Mouse (Mus musculus): Measurements from ENCODE around the gene Efna1.
A peak's percentile ranks its signal among the peaks of the same experiment; 100 is the strongest.

The Efna1 gene

DNA sequence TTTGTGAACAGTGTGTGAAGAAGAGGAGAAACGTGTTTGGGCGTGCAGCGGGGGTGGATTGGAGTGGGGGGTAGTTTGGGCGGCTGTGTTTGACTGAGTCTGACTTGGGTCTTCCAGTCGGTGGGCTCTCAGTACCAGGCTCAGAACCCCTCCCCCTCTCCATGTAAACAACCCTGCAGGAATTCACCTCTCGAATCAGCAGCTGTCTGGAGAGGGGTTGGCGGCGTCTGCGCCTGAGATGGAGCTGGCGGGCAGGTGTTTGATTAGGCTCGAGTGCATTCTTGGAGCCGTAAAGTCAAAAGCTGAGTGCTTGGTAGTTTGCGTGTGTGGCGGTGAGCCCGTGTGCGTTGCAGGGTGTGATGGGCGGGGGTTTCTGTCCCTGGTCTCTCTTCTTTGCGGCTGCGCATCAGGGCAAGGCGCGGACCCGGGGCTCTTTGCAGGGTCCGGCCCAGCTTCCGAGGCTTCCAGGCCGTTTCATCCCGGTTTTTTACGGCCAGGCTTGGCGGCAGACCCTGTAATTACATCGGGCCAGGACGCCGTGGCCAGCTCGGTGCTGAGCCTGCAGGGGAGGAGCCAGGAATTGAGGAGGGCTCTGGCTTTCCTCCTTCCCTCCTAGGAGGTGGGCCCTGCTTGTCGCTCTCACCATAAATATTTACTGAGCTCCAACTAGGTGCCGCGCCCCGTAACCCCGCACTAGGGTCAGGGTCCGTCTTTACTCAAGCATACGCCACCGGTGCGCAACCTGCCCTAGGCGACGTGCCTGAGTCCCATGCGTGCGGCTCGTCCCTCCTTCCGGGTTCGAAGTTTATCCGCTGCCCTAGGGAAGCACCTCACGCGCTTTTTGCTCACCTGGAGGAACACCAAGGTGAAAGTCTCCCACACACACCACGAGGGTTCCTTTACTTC, at the start of gene Efna1:
Gene Efna1 (minus strand): TSS at position 537 of the 906 bp plus-strand sequence.
- DNase-seq (ENCODE audit: low spot score in 2 of 2): no peak

DNA sequence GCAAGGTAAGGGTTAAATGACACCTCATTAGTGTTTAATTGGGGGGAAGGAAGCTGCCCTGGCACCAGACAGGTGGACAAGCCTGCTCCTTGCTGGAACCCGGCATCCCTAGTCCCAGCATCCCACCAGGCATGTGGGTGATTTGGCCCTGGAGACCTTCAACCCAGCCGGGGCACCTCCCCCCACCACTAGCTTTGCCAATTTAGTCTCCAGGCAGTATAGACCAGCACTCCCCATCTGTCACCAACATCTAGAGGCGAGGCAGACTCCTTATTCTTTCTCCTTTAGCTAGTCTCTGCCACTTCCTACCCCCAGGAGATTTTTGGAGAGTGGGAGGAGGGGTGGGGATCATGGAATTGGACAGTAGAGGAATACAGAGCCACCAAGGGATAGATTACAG, 49.4 kb upstream of the Efna1 start:
- DNase-seq (ENCODE audit: low spot score in 2 of 2): no peak

DNA sequence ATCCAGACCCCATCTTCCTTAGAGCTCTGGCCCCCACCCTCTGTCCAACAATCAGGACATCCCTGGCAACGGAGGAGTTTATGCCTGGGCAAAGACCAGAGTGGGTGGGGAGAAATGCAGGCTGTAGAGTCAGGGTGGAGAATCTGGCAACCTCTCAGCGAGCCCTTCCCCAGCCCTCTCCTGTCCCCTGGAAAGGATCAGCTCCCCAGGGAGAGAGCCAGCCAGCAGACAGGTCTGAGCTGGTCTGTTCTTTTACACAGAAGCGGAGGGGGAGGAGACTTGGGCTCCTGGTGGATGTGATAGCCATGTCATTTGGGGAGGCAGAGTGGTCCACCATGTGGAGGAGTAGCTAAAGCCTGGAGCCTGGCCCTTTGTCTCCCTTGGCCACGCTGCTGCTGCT, 47.7 kb upstream of the Efna1 start:
- DNase-seq (ENCODE audit: low spot score in 2 of 2): no peak

DNA sequence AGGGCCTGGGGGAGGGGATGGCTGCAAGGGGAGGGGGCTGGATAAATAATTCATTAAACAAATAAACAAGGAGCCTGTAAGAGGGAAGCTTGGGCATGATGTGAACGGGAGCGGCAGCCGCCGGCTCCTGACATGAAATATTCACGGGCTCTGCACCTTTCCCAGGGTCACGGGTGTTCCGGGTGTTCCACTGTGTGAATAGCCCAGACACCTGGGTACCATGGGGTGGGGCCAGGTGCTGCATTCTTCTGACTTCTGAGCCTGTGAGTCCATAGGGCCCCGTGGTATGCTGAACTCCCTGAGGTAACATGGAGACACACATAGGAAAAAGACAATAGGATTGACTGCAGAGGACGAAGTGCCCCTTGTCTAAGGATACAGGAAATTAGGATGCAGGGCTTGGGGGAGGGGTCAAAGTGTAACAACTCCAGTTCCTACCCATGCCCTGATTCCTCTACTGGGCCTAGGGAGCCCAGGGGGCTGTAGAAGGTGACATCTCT, 46.5 kb upstream of the Efna1 start:
- no peak for DNase-seq (ENCODE audit: low spot score in 2 of 2)

DNA sequence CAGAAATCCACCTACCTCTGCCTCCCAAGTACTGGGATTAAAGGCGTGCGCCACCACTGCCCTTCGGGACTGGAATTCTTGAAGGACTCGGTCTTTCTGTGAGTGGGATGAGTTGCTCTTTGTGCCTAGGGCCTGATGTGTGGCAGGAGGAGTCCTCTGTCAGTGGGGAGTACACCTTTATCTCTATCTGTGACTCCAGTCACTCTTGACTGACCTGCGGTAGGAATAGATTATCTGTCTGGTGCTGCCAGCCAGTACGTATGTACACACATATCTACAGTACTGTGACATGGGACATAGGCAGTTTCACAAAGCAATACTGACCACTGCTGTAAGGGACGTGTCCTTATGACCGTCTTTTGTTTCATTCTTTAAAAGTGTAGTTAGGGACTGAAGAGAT, 44.9 kb upstream of the Efna1 start:
- DNase-seq (ENCODE audit: low spot score in 2 of 2): no peak

DNA sequence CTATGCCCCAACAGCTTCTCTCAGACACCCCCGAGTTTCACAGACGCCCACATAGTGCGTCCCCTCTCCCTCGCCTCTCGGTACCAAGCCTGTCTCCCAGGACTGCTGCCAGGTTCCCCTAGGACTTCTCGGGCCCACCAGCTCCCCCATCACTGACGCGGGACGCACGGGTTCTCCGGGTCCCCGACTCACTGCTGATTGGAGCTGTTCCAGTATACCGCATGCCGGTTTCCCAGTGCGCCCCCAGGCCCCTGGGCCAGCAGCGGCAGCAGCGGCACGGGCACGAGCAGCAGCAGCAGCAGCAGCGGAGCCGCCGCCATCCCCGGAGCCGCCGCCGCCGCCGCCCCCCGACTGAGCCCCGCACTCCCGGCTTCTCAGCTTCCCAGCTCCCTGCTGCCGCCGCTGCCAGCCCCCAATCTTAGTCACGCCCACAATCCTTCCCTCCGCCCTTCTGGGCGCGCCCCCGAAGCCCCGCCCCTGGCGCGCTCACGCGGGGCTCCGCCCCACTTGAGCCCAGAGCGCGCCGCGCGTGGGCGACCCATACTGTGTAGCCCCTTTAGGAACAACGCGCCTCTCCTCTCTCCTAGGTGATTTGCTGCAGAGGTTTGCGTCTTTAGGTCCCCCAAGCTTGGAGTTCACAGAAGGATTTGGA, 41.7 kb upstream of the Efna1 start, which contains the start of gene Efna3:
Gene Efna3 (minus strand): TSS at position 452 of the 652 bp plus-strand sequence.
- peak; percentile 80 to 85 for DNase-seq (ENCODE audit: low spot score in 2 of 2)

DNA sequence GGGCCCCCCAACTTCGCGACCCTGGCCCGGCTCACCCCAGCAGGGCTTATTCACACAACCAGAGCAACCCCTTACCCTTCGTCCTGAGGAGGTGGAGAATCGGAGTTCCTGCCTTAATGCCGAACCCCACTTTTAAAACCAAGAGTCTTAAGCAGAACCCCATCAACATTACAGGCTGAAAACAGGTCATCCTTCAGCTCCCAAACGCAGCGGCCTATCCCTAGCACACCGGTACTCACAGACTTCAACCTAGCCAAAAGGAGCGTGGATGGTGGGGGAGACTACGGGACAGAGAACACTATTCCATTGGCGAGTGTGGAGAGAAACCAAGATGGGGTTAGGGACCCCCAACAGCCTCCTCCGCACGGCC, 41.2 kb upstream of the Efna1 start:
- DNase-seq (ENCODE audit: low spot score in 2 of 2): no peak

DNA sequence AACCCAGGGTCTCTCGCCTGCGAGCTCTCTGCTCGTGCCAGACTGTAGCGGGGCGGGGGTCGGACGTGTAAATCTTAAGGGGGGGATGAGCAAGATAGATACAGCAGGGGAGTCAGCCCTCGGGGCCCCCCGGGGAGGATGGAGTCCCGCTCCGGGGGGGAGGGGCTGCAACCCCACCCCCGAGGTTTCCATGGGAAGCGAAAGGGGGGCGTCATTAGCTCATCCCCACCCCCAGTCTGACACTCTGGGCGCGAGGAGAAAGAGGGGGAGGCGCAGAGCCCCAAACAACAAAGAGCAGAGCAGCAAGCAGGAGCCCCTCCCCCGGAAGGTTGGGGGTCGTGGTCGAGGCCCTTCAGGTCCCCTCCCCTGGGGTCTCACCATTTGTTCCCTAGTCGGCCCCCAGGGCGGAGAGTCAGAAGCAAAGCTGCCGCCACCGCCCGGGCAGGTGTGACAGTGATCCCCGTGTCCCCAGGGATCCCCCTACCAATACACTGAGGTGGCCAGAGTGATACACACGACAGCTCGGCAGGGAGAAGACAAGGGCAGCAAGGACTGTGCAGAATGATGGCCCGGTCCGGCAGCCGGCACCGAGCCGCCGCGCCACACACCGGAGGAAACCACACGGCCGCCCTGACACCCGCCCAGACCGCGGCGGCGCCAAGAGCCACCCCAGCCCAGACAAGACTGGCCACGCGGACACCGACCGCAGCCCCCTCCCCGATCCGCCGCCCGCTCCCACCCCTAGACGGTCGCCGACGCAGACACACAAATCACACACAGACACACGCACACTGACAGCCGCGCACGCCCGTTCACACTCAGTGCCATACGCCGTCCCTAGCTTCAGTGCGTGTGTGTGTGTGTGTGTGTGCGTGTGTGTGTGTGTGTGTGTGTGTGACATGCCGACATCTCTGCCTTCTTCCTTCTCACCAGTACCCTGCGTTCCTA, 40.5 kb upstream of the Efna1 start:
- DNase-seq (ENCODE audit: low spot score in 2 of 2): peak; percentile 29 to 50

DNA sequence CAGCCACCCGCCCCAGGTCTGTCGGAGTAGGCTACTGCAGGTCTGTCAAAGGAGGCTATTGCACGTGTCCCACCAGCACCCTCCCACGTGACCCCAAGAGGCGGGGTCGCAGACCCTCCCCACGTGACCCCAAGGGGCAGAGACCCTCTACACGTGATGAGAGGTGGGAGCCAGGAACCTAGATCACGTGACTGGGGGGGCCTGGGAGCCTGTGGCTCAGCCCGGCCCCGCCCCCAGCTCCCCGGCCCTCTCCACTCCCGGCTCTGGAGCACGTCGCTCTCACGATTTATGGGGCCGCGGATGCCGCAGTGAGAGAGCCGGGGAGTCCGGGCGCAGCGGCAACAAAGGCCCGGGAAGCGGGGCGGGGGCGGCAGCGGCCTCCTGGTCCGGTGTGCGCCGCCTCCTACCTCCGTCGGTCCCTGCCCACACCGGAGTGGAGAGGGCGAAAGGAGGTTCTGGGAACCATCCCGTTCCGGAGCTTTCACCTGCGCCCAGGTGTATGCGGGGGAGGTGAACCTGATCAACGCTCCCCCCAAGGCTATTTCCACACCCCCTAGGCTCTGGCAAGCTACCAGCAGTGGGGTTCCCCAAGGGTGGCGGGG, 39.7 kb upstream of the Efna1 start:
- peak; percentile 55 to 67 for DNase-seq (ENCODE audit: low spot score in 2 of 2)

DNA sequence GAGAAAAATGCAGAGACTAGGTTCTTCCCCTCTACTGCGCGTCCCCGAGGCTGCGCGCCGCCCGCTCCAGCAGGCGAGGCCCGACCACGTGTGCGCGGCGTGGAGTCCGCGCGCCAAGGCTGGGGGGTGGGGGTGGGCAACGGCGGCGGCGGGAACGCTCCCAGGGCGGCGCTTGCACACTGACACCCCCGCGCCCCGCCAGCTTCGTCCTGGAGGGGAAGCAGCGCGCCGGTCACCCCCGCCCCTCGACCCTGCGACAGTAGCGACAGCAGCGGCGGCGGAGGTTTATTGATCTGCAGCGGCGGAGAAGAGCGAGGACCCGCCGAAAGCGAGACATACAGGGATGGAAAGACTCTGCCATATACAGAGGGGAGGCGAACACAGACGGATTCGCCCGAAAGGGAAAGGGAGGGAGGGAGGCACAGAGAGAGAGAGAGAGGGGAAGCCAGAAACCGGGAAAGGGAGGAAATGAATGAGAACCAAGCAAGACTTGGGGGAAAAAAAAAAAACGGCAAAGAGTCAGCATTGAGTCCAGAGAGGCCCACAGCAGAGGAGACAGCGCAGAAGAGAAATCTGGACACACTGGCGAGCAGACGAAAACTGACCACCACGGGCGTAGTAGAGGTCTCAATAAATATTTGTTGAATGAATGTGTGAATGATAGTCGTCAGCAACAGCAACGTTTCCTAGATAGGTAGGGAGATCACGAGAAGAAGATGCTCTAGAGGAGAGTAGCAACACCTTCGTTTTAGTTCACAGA, 38.8 kb upstream of the Efna1 start:
- DNase-seq (ENCODE audit: low spot score in 2 of 2): peak in 1 of 2 experiments; percentile 22

DNA sequence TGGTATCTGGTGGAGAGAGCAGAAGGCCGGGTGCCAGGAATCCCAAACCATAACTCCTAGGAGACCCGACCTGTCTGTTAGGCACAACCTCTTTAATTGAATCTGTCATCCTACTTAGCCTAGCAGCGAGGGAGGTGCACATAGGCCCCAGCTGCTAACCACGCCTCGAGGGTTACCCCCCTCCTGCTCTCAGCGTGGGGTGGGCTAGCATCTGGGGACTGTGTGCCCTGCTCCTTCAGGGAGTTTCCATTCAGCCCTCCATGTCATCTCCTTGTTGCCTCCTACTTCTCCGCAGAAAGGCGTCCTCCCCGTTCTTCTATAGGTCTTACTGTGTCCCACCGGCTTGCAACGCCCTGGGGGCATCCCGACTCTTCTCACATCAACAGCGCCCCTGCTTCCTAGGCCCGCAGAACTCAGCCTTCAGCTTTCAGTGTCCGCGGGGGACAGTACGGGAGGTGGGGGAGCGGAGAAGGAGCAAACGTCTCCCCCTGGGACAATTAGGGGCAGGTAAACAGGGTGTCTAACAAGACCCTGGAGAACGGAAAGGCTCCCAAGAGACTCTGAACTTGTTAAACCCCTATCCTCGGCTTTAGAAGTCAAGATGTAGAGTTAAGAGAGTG, 38.1 kb upstream of the Efna1 start:
- DNase-seq (ENCODE audit: low spot score in 2 of 2): no peak

DNA sequence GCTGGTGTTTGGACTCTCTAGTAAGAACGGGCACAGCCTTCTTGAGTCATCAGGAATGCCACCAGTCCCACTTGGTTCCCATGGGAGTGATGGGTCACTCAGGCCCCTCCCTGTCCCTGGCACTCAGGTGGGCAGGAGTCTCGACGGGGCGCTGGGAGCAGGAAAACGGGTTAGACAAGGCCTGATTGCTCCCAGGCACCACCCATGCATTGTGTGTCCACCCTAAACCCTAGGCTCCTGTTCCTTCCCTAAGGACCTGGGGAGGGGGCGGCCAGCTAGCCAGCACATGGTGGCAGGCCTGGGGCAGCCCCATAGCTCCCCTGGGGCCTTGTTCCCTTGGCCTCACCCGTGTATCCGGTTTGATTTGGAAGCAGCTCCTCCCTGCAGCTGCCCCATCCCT, 37.4 kb upstream of the Efna1 start:
- DNase-seq (ENCODE audit: low spot score in 2 of 2): no peak

DNA sequence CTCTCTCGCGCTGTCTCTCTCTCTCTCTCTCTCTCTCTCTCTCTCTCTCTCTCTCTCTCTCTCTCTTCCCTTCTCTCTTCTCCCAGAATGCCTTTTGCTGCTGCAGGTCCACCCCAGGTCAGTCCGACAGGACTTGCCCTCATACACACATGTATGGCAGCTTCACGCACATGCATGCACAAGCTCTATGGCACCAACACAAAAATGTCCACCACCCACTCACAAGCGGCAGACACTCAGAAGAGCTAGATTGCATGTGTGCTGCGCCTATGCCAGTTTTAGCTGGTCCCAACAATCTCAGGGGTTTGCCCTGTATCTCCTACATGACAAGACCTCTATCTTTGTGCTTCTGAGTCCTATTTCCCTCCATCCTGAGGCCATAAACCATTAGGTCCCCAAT, 36.3 kb upstream of the Efna1 start:
- no peak for DNase-seq (ENCODE audit: low spot score in 2 of 2)

DNA sequence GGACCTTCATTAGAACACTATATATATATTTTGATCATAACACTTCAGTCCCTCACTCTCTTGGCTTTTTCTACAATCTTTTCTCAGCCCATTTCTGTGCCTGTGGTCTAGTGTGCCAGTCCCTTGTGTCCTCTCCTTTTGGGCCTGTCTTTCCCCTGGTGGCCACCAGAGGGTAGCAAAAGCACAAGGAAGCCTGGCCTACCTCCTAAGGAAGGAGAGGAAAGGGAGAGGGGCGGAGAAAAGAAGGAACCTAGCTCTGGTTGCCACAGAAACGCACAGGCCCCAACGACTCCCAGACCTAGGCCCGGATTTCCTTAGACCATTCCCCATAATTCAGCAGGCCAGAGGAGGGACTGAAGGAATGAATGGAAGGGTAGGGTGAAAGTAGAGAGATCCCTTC, 35.9 kb upstream of the Efna1 start:
- DNase-seq (ENCODE audit: low spot score in 2 of 2): peak; percentile 81 to 87

DNA sequence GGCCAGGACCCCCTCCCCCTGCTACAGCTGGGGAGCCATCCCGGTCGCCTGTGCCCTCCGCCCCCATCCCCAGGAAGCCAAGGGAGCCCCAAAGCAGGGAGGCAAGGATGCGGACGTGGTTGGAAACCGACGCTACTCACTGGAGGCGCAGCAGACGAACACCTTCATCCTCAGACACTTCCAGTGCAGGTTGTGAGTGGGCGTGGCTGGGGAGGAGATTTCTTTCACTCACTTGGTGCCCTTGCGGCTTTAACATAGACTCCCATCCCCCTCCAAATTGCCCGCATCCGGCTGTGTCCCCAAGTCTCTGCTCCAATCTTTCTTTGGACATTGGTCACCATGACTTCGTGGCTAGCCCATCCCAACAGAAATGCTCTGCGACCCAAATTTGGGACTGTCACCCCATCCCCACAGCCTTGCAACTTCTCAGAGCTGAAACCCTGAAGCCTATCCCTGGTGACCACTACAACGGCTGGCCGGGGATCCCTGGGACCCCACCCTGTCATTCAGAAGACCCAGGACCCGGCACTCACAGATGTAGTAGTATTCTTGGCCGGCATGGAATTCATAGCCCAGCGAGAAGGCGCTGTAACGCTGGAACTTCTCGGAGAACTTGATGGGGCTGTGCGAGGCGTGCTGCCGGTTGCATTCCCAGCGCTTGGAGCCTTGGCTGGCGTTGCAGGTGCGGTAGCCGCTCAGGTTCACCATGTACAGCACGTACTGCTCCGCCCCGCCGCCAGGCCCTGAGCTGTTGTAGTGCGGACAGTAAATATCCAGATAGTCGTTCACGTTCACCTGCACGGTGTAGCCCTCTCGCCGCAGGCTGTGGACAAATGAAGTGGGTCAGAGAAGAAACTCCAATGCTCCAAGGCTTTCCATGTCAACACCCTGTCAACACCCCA, 35.2 kb upstream of the Efna1 start:
- no peak for DNase-seq (ENCODE audit: low spot score in 2 of 2)

DNA sequence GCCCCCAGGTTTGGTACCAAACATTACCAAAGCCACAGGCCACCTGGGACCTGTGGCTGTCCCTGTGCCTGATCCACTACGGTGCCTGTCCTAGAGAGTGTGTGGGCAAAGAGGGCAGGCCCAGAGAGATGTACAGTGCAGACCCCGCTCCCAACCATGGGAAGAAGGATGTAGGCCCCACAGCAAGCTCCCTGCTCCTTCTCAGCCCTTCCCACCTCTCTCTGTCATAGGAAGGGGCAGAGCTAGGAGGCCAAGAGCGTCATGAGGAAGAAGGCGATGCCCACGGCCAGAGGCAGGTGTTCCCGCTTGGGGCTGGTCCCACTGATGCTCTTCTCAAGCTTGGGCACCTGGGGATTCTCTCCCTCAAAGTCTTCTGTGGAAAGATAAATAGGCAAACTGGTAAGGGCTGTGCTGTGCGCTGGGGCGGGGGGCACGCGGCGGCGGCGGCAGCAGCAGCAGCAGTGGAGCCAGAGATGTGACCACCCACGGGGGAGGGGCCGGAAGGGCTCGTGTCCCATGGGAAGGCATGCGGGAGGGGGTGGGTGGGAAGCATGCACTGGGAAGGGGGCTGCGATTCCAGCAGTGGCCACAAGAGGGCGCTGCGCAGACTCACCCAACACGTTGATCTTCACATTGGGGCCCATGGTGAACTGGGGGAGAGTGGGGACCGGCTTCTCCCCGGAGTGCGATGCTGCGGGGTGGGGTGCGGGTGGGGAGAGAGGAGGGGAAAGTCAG, 34.4 kb upstream of the Efna1 start:
- peak; percentile 46 to 73 for DNase-seq (ENCODE audit: low spot score in 2 of 2)

DNA sequence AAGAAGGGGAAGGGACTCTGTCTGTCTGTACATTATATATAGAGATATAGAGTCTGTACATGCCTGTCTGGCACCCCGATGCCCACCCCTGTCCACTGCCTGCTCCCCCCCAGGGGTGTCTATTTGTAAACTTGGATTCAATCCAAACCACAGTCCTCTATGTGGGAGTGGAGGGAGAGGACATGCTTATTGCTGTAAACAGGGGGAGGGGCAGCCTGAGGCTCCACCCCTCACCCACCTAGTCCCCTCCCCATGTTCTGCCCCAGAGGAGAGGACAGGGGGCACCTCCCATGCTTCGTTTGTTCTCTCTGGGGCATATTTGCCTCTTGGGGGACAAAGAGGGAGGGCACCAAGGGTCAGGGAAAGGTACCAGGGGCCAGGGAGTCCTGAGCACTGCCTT, 33.8 kb upstream of the Efna1 start:
- no peak for DNase-seq (ENCODE audit: low spot score in 2 of 2)

DNA sequence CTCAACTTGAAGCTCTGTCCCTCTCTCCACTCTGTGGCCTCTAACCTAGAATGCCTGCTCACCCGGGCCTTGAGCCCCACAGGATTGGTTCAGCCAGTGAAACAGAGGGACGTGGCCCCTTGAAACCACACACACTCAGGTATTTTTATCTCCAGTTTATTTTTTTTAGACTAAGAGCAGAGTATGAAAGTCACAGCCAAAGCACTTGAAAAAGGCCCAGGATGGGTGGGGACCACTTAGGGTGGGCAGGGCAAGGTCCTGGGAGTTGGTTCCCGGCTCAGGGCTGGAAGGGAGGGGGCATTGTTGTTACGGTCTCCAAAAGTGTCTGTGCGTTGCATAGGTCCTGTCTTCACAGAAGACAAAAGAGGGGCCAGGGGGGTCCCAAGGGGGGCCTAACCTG, 33.4 kb upstream of the Efna1 start:
- no peak for DNase-seq (ENCODE audit: low spot score in 2 of 2)

All from frontal cortex, postnatal 14 days (tissue).